8 mouse cellular contexts compared by ENCODE assay signal in the genomic region with DNA sequence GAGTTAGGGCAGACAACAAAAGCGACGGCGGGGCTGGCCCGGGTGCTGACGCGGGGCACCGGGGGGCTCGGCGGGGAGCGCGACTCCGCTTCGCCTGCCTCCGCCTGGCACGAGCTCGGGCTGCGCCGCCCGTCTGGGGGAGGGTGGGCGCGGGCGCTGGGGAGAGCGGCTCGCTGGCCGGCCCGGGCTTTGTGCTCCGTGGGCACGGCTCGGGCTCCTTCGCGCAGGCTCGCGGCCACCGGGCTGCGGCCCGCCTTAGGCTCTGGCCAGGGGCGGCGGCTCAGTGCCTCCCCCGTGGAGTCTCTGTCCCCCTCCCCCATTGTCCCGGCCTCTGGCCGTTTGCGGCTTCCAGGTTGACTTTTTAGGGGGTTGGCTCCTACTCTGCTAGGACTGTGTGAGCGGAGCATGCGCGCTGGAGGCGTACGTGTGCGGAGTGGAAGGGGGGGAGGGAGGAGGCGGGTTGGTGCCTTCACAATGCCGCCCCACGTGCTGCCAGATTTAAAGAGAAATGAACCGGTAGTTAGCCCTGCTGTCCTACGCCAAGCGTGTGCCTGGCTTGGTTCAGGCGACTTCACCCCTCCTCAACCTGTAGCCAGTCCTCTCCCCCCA. TPM values are rescaled to one million over a fixed set of nuclear protein-coding genes. Genes with fewer than 3 reads are reported as not detected.
DNase-seq lines count a peak whose midpoint lies in the region; ATAC-seq lines count a peak whose summit lies in the region.

No protein-coding gene starts in this region.

- peak; percentile 97 for DNase-seq in adipocyte (ENCODE audit: low spot score)
- DNase-seq in embryo, embryonic 10 days (ENCODE audit: low spot score): peak; percentile 98
- peak; percentile 86 for DNase-seq in gastrocnemius, postnatal 10 days
- peak; percentile 97 for DNase-seq in induced T-regulatory cell, adult 2 months (ENCODE audit: low read depth)
- peak; percentile 76 to 88 for DNase-seq in left cerebral cortex, adult 9 months (ENCODE audit: low spot score in 2 of 2)
- DNase-seq in right cerebral cortex, postnatal 14 days: peak; percentile 85
- peak; percentile 86 to 91 for DNase-seq in urinary bladder, postnatal 36 days (ENCODE audit: low spot score in 2 of 2)

- ATAC-seq in megakaryocyte progenitor cell, adult 5-6 weeks (replicated peaks; ENCODE audit: poor library complexity): peak; percentile 85

RNA-seq across cellular contexts. Expression of a gene that starts 1.1 kb away (rescaled TPM):
- total RNA-seq in gastrocnemius, postnatal 10 days (2021): 10 to 100 TPM; 47.7 to 48.6 TPM
- 57.1 and 66.3 TPM in 2 replicates for total RNA-seq in megakaryocyte progenitor cell, adult 5-6 weeks (2015)
- 32.4 and 37.9 TPM in 2 replicates for total RNA-seq in megakaryocyte progenitor cell, adult 5-6 weeks (2017)

RNA-seq across cellular contexts. Expression of a gene that starts 57.9 kb away (rescaled TPM):
- total RNA-seq in gastrocnemius, postnatal 10 days (2021): under 1 TPM; 0.21 to 0.63 TPM
- 19.4 and 20.5 TPM in 2 replicates for total RNA-seq in megakaryocyte progenitor cell, adult 5-6 weeks (2015)
- 20.2 and 27.3 TPM in 2 replicates for total RNA-seq in megakaryocyte progenitor cell, adult 5-6 weeks (2017)

Comparison
In these comparisons a context has a peak if more than half of its experiments do, and no peak if none do; other contexts are left out.
1. Peak in every context shown above with its lines: DNase-seq and ATAC-seq.
2. RNA of a gene that starts 57.9 kb away (total RNA-seq): 19.4 to 27.3 TPM in megakaryocyte progenitor cell, adult 5-6 weeks; 0.21 to 0.63 TPM in gastrocnemius, postnatal 10 days; every median in the first group is over 10 times any median in the second.